Mouse (Mus musculus) G1E-ER4 (cell line): ENCODE results near the gene Pdss2. TPM values are rescaled to one million over a fixed set of nuclear protein-coding genes. Genes with fewer than 3 reads are reported as not detected.

Experiments
- GATA1 ChIP-seq: IDR thresholded peaks from one replicate; pipeline ENCODE4 v1.8.0; 2012; ENCODE audit warnings: low read length, inconsistent platforms
- polyA plus RNA-seq: library from polyadenylated mRNA; stranded (reverse); fragments of >175 nt; gene quantifications from 2 replicates; pipeline ENCODE4 v1.2.3, GENCODE M21; 2012

The Pdss2 gene
- polyA plus RNA-seq, 1 experiment: 4.2 TPM

DNA sequence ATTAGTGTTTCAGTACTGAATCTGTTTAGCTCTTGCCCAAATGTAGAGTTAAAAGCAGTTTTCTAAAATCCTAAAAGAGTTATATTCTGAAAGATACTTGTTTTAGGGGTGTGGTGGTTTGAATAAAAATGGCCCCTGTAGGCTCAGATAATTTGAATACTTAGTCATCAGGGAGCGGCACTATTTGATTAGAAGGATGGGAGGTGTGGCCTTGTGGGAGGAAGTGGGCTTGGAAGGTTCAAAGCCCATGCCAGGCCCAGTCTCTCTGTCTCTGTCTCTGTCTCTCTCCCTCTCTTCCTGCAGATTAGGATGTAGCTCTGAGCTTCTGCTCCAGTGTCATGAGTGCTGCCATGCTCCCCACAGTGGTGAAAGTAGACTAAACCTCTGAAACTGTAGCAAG is 5.1 kb downstream of the Pdss2 start:
- no peak for TF ChIP-seq GATA1

DNA sequence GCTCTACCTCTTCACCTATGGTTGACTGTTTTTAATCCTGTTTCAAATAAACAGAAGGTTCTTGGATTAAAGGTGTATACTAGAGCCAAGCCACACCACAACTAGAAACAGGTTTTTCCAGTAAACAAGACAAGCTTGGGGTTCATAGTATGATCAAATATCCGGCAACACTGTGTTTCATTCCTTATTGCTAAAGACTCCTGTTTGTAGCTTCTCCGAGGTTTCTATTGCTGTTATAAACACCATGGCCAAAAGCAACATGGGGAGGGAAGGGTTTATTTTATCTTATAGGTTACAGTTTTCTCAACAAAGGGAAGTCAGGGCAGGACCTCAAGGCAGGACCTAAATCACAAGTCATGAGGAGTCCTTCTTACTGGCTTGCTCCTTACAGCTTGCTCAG is 8.0 kb downstream of the Pdss2 start:
- TF ChIP-seq GATA1: no peak

DNA sequence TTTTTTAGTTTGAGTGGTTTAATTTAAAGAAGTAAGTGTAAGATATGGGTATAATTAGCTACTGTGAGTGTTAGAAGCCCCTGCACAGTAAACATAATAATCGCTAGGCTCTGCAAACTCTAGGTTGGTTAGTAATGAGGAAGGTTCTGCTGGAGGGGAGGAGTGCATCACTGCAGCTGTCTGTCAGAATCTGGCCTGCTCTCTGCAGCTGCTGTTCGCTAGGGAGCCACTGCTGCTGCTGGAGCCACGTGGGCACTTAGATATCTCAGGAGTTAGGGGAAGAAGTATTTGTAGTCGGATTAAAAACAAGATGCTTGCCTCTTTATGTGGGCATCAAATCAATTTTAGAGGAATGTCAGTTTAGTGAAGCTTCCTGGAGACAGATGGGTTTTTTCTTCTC is 13.2 kb downstream of the Pdss2 start:
- no peak for TF ChIP-seq GATA1

DNA sequence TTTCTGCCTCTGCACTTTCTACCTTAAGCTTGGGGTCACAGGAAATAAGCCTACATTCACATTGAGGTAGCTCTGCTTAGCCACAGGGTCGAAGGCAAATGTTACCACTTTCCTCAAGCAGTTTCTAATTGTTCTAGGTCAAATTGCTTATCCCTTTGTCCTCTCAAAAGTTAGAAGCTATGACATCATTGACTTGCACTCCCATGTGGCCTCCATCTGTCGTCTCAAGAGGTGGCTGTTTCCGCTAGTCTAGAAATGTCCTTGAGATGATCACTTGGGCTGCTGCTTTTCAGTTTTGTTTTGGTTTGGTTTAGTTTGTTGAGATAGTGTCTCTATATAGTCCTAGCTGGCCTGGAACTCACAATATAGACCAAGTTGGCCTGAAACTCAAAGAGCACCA is 13.7 kb downstream of the Pdss2 start:
- no peak for TF ChIP-seq GATA1

- TF ChIP-seq GATA1: no peak
These were observed 14.7 kb downstream of the Pdss2 start for GRCm38 (mm10) chr10:43235758-43236669.

DNA sequence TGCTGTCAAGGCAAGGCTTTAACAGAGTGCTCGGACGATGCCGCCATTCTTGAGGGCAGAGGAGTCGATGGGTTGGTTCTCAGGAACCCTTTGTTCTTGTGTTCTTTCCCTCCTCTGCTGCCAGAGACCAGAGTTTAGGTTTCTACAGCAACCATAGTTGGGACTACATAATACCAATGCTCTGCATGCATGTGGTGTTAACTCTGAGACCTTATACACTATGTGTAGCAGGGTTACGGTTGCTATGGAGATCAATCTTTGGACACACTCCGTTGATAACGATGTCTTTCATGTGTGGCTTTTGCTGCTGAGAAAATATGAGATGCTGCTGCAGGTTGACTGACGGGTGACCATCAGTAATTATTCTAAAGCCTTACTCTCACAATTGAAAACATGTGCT is 20.9 kb downstream of the Pdss2 start:
- no peak for TF ChIP-seq GATA1

DNA sequence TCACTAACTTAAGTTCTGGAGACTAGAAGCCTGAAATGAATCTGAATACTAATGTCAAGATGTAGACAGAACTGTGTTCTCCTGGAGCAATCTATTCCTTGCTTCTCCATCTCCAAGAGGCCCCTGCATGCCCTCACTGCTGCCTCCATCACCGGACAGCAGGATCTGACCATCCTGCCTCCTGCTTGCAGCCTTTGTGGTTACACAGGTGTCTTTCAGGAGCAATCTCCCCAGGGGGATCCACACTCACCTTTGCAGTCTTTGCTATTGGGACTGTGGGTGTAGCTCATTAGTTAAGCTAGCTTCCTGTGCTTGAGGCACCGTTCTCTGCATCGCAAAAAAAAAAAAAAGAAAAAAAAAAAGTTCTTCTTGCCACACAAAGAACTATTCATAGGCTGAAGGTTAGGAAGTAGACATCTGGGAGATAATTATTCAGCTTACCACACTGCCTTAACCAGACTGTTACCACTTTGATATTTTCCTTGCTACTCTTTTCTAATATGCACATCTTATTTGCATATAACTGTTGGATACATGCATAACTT is 23.0 kb downstream of the Pdss2 start:
- TF ChIP-seq GATA1: no peak

- no peak for TF ChIP-seq GATA1
These were observed 24.3 kb downstream of the Pdss2 start for GRCm38 (mm10) chr10:43245461-43246200.

GRCm38 (mm10) chr10:43247994-43248393 is 26.7 kb downstream of the Pdss2 start:
- TF ChIP-seq GATA1: no peak

GRCm38 (mm10) chr10:43252324-43252723 is 31.0 kb downstream of the Pdss2 start:
- TF ChIP-seq GATA1: no peak

DNA sequence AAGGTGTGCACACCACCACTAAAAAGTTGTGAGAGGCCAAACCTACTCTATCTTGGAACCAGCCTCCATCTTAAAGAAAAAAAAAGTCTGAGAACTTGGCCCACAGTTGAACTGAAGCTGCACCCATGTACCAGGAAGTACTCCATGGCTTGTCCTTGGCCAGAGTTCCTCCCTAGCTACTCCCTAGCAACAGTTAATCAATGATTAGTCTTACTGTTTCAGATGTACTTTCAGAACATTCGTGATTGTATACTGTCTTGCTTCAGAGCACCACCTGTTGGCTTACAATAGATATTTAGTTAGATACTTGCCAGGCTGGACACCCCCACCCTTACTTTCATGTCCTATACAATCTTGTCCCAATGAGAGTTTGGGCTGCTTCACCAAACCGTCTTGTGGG is 50.0 kb downstream of the Pdss2 start:
- no peak for TF ChIP-seq GATA1

DNA sequence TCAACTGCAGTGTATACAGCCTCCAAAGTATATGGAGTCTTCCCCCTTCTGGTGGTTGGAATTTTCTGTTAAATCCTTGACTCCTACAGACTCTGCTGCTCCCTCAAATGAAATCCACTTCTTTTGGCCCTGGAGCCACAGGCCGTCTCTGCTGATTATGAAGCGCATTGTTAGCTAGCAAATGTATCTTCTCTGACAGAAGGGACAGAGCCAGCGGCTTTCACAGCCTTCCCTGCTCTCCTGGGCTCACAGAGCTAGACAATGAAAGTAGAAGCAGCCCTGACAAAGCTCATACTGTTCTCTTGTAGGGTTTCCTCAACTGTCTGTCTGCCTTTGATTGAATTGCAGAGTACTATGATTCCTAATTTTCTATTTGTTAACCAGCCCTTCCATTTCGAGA is 51.1 kb downstream of the Pdss2 start:
- no peak for TF ChIP-seq GATA1

DNA sequence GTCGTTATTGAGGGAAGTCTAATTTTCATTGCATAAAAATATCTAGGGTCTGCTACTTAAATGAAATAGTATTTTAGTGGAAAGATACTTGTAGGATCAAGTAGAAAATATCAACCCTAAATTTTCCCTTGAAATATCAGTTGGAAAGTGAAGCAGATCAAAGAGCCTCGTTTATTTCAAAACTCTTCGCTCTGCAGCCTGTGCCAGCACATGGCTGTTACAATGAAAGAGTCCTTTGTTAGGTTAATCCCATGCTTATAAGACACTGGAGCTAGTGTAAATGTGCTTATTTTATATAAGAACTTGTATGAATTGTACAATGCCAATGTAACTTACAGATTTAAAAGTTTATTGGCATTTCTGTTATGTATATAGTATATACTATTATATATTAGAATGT is 51.8 kb downstream of the Pdss2 start:
- TF ChIP-seq GATA1: no peak

DNA sequence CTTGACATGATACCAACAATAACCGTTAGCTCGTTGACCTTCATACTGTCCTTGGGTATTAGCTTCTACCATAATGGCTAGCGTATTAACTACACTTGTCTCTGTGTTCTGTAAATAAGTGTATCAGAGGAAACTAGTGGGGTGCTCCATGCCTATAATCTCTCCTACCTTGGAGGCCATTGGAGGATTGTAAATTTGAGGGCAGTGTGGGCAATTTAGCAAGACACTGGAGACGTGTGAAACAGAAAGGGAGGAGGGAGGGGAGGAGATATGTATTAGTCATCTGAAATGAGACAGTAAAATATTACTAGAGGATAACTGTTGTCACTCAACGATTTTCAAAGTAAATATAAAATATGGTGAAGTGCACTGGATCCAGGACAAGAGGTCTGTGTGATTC is 54.2 kb downstream of the Pdss2 start:
- no peak for TF ChIP-seq GATA1

GRCm38 (mm10) chr10:43276116-43276659 is 54.9 kb downstream of the Pdss2 start:
- TF ChIP-seq GATA1: no peak
